21 mouse cellular contexts compared by ENCODE assay signal in the genomic region with DNA sequence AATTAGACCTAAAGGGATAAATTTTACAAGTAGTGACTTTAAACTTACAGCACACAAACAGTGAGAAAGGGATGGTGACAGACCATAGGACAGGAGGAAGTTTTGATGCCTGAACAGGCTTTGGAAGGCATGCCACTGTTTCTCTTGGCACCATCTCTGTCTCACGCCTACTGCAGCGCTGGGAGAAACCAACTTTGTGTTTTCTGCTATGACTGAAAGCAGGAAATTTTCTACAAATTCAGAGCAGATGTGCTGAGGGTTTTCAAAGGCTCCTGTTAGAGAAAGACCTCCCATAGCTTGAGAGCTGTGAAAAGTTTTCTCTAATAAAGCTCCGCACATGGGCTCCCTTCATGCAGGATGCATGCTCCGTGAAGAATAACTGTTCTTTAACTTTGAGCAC. TPM values are rescaled to one million over a fixed set of nuclear protein-coding genes. Genes with fewer than 3 reads are reported as not detected.
DNase-seq lines count a peak whose midpoint lies in the region; TF ChIP-seq lines count a peak whose summit lies in the region.
"Had no signal": no experiment of that assay in that cellular context is flagged by ENCODE, and none has a peak within 500 bp of the region (broad histone marks: within the 10 kb centered on the region; RNA-seq: fewer than 3 reads in every experiment).

No protein-coding gene starts in this region.

- no peak overlapping the region for H3K27ac ChIP-seq in layer of hippocampus, adult 2 months
- H3K27ac ChIP-seq: forebrain, embryonic 15.5 days; heart, adult 2 months; hindbrain, embryonic 13.5 days; kidney, embryonic 15.5 days; limb, embryonic 12.5 days; midbrain, embryonic 15.5 days had no signal

- no peak overlapping the region for H3K4me3 ChIP-seq in layer of hippocampus, adult 2 months
- H3K4me3 ChIP-seq: forebrain, embryonic 15.5 days; heart, adult 2 months; hindbrain, embryonic 13.5 days; kidney, embryonic 15.5 days; limb, embryonic 12.5 days; megakaryocyte, embryonic 14.5 days; midbrain, embryonic 15.5 days had no signal

- peak; percentile 24 for DNase-seq in embryo, embryonic 11 days
- DNase-seq in embryo, embryonic 9.5 days (ENCODE audit: extremely low spot score), result no peak
- peak; percentile 20 to 22 for DNase-seq in layer of hippocampus, adult 2 months (ENCODE audit: low spot score in 2 of 2)
- no peak for DNase-seq in layer of hippocampus, postnatal 10 days (ENCODE audit: low spot score in 2 of 2)
- DNase-seq in brain, adult 2 months (ENCODE audit: low read depth, low spot score), result peak; percentile 75
- DNase-seq in left cerebral cortex, postnatal 36 days (ENCODE audit: low spot score in 2 of 2), result peak; percentile 14 to 39
- no peak for DNase-seq in adrenal gland, adult 18-20 months (ENCODE audit: low spot score in 2 of 2)
- no peak for DNase-seq in adrenal gland, adult (ENCODE audit: inconsistent age in 2 of 2, low spot score in 1 of 2)
- DNase-seq: adrenal gland, adult 8-10 months; cerebellum, adult 11-12 months; cerebellum, postnatal 36 days; gastrocnemius, postnatal 14 days; heart, adult 2 months; lung, postnatal 10 days; thymus, postnatal 14 days had no signal

- intact Hi-C loops in left cerebral cortex, postnatal 36 days (cut with DNase I), result no loop called here

- TF ChIP-seq CTCF in layer of hippocampus, adult 2 months (conservative IDR thresholded peaks at IDR 0.05), result no peak

RNA-seq across cellular contexts. Expression of a gene that starts 40.6 kb away (rescaled TPM):
- 1 to 10 TPM; 2.1 to 3.0 TPM for total RNA-seq in layer of hippocampus, adult 2 months (2021)
- 1 to 10 TPM; 3.7 to 4.0 TPM for total RNA-seq in layer of hippocampus, postnatal 10 days (2021)
- total RNA-seq in left cerebral cortex, postnatal 36 days (2021), result 1 to 10 TPM; 1.7 to 4.5 TPM
- 10 to 100 TPM in 1 of 2 experiments, 1 to 10 TPM in 1; 5.2 to 15.1 TPM for total RNA-seq in adrenal gland, adult 18-20 months (2021)

Comparison
In these comparisons a context has a peak if more than half of its experiments do, and no peak if none do; other contexts are left out.
1. DNase-seq: peak in embryo, embryonic 11 days (single experiment), layer of hippocampus, adult 2 months (2 of 2), brain, adult 2 months (single experiment) and left cerebral cortex, postnatal 36 days (2 of 2); none in embryo, embryonic 9.5 days (single experiment), layer of hippocampus, postnatal 10 days (0 of 2), adrenal gland, adult 18-20 months (0 of 2) and adrenal gland, adult (0 of 2).